Mouse (Mus musculus): Measurements from ENCODE around the gene Gpx4.

GRCm38 (mm10) chr10:80092690-80093089, 45.7 kb downstream of the Gpx4 start:
- TF ChIP-seq GATA1 (IDR thresholded peaks at IDR 0.05; ENCODE audit: low read length): no peak
- TF ChIP-seq TAL1 (IDR thresholded peaks at IDR 0.05; ENCODE audit: low read length): no peak

Data from erythroblast, embryonic 14.5 days (primary cell).